Mouse (Mus musculus): ENCODE measurements around the gene Lbhd1. TPM values are rescaled to one million over a fixed set of nuclear protein-coding genes. Genes with fewer than 3 reads are reported as not detected.

Lbhd1 gene
- total and polyA plus RNA-seq, 3 experiments = 15.5 to 123 (median 46.5) TPM

GRCm38 (mm10) chr19:8927891-8928525 lies 44.5 kb downstream of the Lbhd1 start (continued):
- TF ChIP-seq USF2 (IDR thresholded peaks at IDR 0.05; ENCODE audit: borderline replicate concordance in 1 of 2, insufficient read depth in 1 of 2, low read depth in 1 of 2, low read length in 2 of 2) (no peak), POLR2AphosphoS2 (IDR thresholded peaks at IDR 0.05; ENCODE audit: low read length) (peak; percentile 83), MAFK (IDR thresholded peaks at IDR 0.05; ENCODE audit: borderline replicate concordance, low read depth, low read length) (peak; percentile 88)

- no peak overlapping the region for H3K9ac ChIP-seq (ENCODE audit: control insufficient read depth, low read depth, low read length, poor library complexity, severe bottlenecking)
- no peak for DNase-seq (ENCODE audit: low read depth, low spot score)
- TF ChIP-seq ETS1 (IDR thresholded peaks at IDR 0.05; ENCODE audit: low read depth, low read length) = no peak
- no peak for TF ChIP-seq ZKSCAN1 (IDR thresholded peaks at IDR 0.05; ENCODE audit: low read depth, low read length)
- no peak for TF ChIP-seq MYB (IDR thresholded peaks at IDR 0.05; ENCODE audit: low read depth, low read length)
- no peak for TF ChIP-seq MAX (IDR thresholded peaks at IDR 0.05; ENCODE audit: low read length)
- no peak for TF ChIP-seq ZMIZ1 (IDR thresholded peaks at IDR 0.05; ENCODE audit: low read depth, low read length)
- TF ChIP-seq GATA1 (IDR thresholded peaks at IDR 0.05; ENCODE audit: low read depth, low read length) = no peak
- no peak for TF ChIP-seq HCFC1 (IDR thresholded peaks at IDR 0.05; ENCODE audit: low read depth, low read length)
- no peak for TF ChIP-seq KAT2A (conservative IDR thresholded peaks at IDR 0.05; ENCODE audit: low read depth, low read length)
- TF ChIP-seq POLR2AphosphoS2 (IDR thresholded peaks at IDR 0.05; ENCODE audit: low read length) = no peak
- no peak for TF ChIP-seq POLR2A (IDR thresholded peaks at IDR 0.05; ENCODE audit: control insufficient read depth in 1 of 2, insufficient read depth in 1 of 2, low read depth in 1 of 2, low read length in 2 of 2, poor library complexity in 1 of 2)
- no peak for TF ChIP-seq ELF1 (IDR thresholded peaks at IDR 0.05; ENCODE audit: low read depth, low read length)
- no peak for TF ChIP-seq BHLHE40 (IDR thresholded peaks at IDR 0.05; ENCODE audit: borderline replicate concordance, low read depth, low read length)
- TF ChIP-seq POLR2AphosphoS5 (IDR thresholded peaks at IDR 0.05; ENCODE audit: borderline replicate concordance, low read depth, low read length) = no peak
- TF ChIP-seq MAFK (IDR thresholded peaks at IDR 0.05; ENCODE audit: borderline replicate concordance, low read depth, low read length) = no peak
- peaks cover 0 to 27% of the 10 kb centered on the region in 2 experiments; a peak in 2 of 4 replicates for H3K36me3 ChIP-seq (ENCODE audit: control insufficient read depth in 1 of 2, insufficient read depth in 2 of 2, low read length in 2 of 2)
- H3K4me3 ChIP-seq (ENCODE audit: control insufficient read depth in 1 of 2, insufficient read depth in 1 of 2, low read depth in 2 of 2, low read length in 2 of 2) = peak overlapping the region; percentile 66 to 79; a peak in 3 of 4 replicates
- H3K79me2 ChIP-seq (ENCODE audit: control insufficient read depth, insufficient read depth, low read length, poor library complexity) = no peaks in the 10 kb centered on the region; the same call in none of the 2 replicates
- H3K4me1 ChIP-seq (ENCODE audit: control insufficient read depth in 1 of 2, insufficient read depth in 2 of 2, low read length in 2 of 2) = peaks cover 18 to 37% of the 10 kb centered on the region in 2 experiments
- no peaks in the 10 kb centered on the region for H3K27me3 ChIP-seq (ENCODE audit: control insufficient read depth in 1 of 2, insufficient read depth in 2 of 2, low read length in 2 of 2)
- H3K27ac ChIP-seq (ENCODE audit: control insufficient read depth, low read depth, low read length) = peak overlapping the region; percentile 61
- no peaks in the 10 kb centered on the region for H3K9me3 ChIP-seq (replicated peaks; ENCODE audit: insufficient read depth, low read length)
Measured at GRCm38 (mm10) chr19:8928689-8929223, 45.2 kb downstream of the Lbhd1 start.
